In the genomic region with DNA sequence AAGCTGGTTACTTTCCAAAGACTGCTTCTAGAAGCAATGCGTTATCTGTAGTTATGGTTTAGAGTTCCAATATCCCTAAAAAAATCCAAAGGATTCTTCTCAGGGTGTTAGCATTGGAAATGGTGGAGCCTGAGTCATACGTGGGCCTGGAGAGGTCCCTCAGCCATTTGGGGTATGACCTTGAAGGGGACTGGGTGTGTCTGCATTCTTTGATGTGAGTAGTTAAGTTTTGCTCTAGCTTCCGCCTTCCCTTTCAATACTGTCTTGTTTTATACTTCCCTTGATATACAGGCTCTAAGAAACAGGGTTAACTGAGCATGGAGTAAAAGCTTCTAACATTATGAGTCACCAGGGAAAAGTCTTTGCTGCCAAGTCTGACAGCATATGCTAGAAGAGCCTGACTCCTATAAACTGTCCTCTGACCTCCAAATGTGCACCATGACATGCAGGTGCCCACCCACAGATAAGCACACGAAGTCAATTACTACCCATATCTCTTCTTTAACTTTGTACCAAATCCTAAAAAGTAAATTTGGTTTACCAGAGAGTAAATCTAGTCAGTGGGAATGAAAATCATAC, we compare ENCODE assay signal across 14 mouse cellular contexts. TPM values are rescaled to one million over a fixed set of nuclear protein-coding genes. Genes with fewer than 3 reads are reported as not detected.
DNase-seq lines count a peak whose midpoint lies in the region; ATAC-seq and TF ChIP-seq lines count a peak whose summit lies in the region.
"Had no signal": no experiment of that assay in that cellular context is flagged by ENCODE, and none has a peak within 500 bp of the region (broad histone marks: within the 10 kb centered on the region; RNA-seq: fewer than 3 reads in every experiment).

No protein-coding gene starts in this region.

- peaks cover 9% of the 10 kb centered on the region; the same call in 1 of the 2 replicates for H3K36me3 ChIP-seq in liver, embryonic 13.5 days
- H3K36me3 ChIP-seq in myocyte (ENCODE audit: control insufficient read depth, insufficient read depth) = peaks cover 5% of the 10 kb centered on the region

- TF ChIP-seq POLR2A in myocyte (IDR thresholded peaks at IDR 0.05; ENCODE audit: insufficient read length, low read depth) = no peak

- peaks cover 34% of the 10 kb centered on the region for H3K79me2 ChIP-seq in myocyte (ENCODE audit: control insufficient read depth, insufficient read depth)

- H3K27me3 ChIP-seq in liver, embryonic 13.5 days = no peaks in the 10 kb centered on the region
- no peaks in the 10 kb centered on the region for H3K27me3 ChIP-seq in myocyte (ENCODE audit: control insufficient read depth, insufficient read depth, insufficient read length)
- H3K27me3 ChIP-seq: lung, embryonic 15.5 days had no signal

- H3K9ac ChIP-seq in liver, embryonic 13.5 days = no peak overlapping the region
- H3K9ac ChIP-seq: hindbrain, embryonic 14.5 days; lung, embryonic 15.5 days had no signal

- 0 out of 2 replicates have a peak, but pooled peaks have one; percentile 41 for ATAC-seq in liver, embryonic 13.5 days (ENCODE audit: low read depth)

- 63% methylated on average over 4 of the region's 4 CpGs for WGBS in liver, embryonic 13.5 days (ENCODE audit: insufficient replicate concordance)

- no peak for DNase-seq in liver, embryonic 13.5 days
- DNase-seq in liver = no peak
- DNase-seq in Muller cell, postnatal 12 days (ENCODE audit: inconsistent ontology term) = peak; percentile 56
- DNase-seq in adrenal gland, postnatal 14 days = peak; percentile 37
- no peak for DNase-seq in spleen, adult 12 weeks (ENCODE audit: low spot score)
- DNase-seq in urinary bladder, postnatal 36 days (ENCODE audit: low spot score in 2 of 2) = no peak
- DNase-seq: kidney, adult 18-20 months; kidney, postnatal 4 days; right cerebral cortex, postnatal 14 days; thymus, adult 2 months had no signal

- peaks cover 8% of the 10 kb centered on the region for H3K4me1 ChIP-seq in liver, embryonic 13.5 days (replicated peaks)
- H3K4me1 ChIP-seq: lung, embryonic 15.5 days; midbrain, embryonic 10.5 days had no signal

- H3K4me3 ChIP-seq in liver, embryonic 13.5 days (replicated peaks) = no peak overlapping the region
- no peak overlapping the region for H3K4me3 ChIP-seq in myocyte
- H3K4me3 ChIP-seq: lung, embryonic 15.5 days; midbrain, embryonic 10.5 days had no signal

- H3K27ac ChIP-seq in liver, embryonic 13.5 days = no peak overlapping the region
- H3K27ac ChIP-seq: hindbrain, embryonic 14.5 days; lung, embryonic 15.5 days; midbrain, embryonic 10.5 days had no signal

- no peak overlapping the region for H3ac ChIP-seq in myocyte (ENCODE audit: control insufficient read depth, insufficient read length)

- no peak overlapping the region for H3K4me2 ChIP-seq in liver, embryonic 13.5 days
- H3K4me2 ChIP-seq in myocyte (ENCODE audit: low read depth) = peak overlapping the region; percentile 28
- H3K4me2 ChIP-seq: hindbrain, embryonic 14.5 days; lung, embryonic 15.5 days had no signal

- H3K9me3 ChIP-seq in liver, embryonic 13.5 days (replicated peaks) = no peaks in the 10 kb centered on the region
- H3K9me3 ChIP-seq: lung, embryonic 15.5 days; midbrain, embryonic 10.5 days had no signal

TF ChIP-seq in myocyte, 11 proteins besides CTCF, POLR2A, EP300 and RAD21:
- TF ChIP-seq MAX (IDR thresholded peaks at IDR 0.05; ENCODE audit: low read depth) (no peak), POLR2AphosphoS2 (IDR thresholded peaks at IDR 0.05; ENCODE audit: insufficient read length, low read depth) (no peak)

RNA-seq across cellular contexts. Expression of a gene that starts 32.3 kb away (rescaled TPM):
- polyA plus RNA-seq in liver, embryonic 13.5 days (2015; fragmentation: Nextera tagmentation; extraction: Ambion mirVana) = 18.5 and 28.3 TPM in 2 replicates
- 72.5 and 75.4 TPM in 2 replicates for total RNA-seq in adrenal gland, postnatal 14 days (2021)
- polyA plus RNA-seq in myocyte (2012; fragmentation: generic; extraction: Trizol) = 8.6 TPM

RNA-seq across cellular contexts. Expression of a gene that starts 51.0 kb away (rescaled TPM):
- polyA plus RNA-seq in liver, embryonic 13.5 days (2015; fragmentation: Nextera tagmentation; extraction: Ambion mirVana) = 848 and 919 TPM in 2 replicates
- total RNA-seq in adrenal gland, postnatal 14 days (2021) = 626 and 643 TPM in 2 replicates
- 1,861 TPM for polyA plus RNA-seq in myocyte (2012; fragmentation: generic; extraction: Trizol)

Comparison
In these comparisons a context has a peak if more than half of its experiments do, and no peak if none do; other contexts are left out.
1. DNase-seq: peak in Muller cell, postnatal 12 days (single experiment) and adrenal gland, postnatal 14 days (single experiment); none in liver, embryonic 13.5 days (single experiment), liver (single experiment), spleen, adult 12 weeks (single experiment) and urinary bladder, postnatal 36 days (0 of 2).